Mouse (Mus musculus) layer of hippocampus, adult 18-20 months (tissue): Measurements from ENCODE around the gene Acly. TPM values are rescaled to one million over a fixed set of nuclear protein-coding genes. Genes with fewer than 3 reads are reported as not detected.

Source experiments
- DNase-seq, 2 experiments: peaks; one replicate each; pipeline ENCODE4 v3.0.0; 2022; ENCODE audit warnings: low spot score in 2 of 2
- long read RNA-seq: library from polyadenylated mRNA; stranded (forward); transcript quantifications from one replicate; pipeline ENCODE4 v2.0.0, GENCODE M21; 2021
- total RNA-seq, 2 experiments: library from RNA; stranded (reverse); gene quantifications; 2 replicates each; pipeline ENCODE4 v1.2.3; 2021

Gene Acly
- total RNA-seq = 100 to 1,000 TPM; 118 to 124 TPM
- long read RNA-seq, full-length matches to known transcripts = 291 of 349 reads
- long read RNA-seq, partial matches to known transcripts = 41 of 349 reads
- long read RNA-seq, other reads (novel, unspliced or antisense) = 17 of 349 reads

GRCm38 (mm10) chr11:100527458-100528374, at the start of gene Acly:
Acly (minus strand) TSS chr11:100528000.
- DNase-seq = peak; percentile 98

- DNase-seq = no peak
Measured at GRCm38 (mm10) chr11:100576256-100576655, 48.5 kb upstream of the Acly start.

GRCm38 (mm10) chr11:100575484-100575855, 47.7 kb upstream of the Acly start:
- peak; percentile 35 to 74 for DNase-seq

DNA sequence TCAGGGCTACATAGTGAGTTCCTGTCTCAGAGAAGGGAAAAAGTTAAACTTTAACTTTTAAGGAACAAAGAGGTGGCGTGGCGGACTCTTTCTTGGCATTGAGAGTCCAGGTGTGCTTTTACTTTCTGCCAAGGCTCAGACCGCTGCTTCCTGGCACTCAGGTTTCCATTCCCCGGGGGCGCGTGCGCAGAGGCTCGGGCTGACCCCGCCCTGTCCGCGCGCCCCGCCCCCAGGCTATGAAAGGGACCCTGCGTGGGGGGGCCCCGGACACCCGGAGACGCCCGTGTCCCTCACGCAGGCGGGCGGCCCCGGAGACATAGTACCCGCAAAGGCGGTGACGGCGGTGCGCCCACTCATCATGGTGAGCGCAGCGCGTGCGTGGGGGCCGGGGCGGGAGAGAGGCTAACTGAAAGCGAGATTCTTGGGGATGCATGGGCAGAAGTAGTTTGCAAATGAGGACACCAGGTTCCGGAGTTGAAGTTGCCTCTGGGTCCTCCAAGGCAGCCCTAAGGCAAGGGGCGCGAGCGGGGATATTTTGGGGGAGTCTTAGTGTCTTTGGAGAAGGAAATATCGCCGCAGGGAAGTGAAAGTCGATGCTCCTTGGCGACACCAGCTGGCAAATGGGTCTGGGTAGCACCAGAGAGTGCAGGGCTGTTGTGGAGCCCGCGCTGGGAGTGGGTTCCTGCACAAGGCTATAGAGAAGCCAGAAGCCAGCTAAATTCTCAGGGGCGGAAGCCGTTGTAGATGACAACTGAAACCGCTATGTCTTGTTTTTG, 47.1 kb upstream of the Acly start, which contains the start of gene Cnp:
Cnp (plus strand) TSS at position 197 of the 776 bp plus-strand sequence.
- peak; percentile 39 to 69 for DNase-seq

GRCm38 (mm10) chr11:100574188-100574587, 46.4 kb upstream of the Acly start:
- DNase-seq = no peak

DNA sequence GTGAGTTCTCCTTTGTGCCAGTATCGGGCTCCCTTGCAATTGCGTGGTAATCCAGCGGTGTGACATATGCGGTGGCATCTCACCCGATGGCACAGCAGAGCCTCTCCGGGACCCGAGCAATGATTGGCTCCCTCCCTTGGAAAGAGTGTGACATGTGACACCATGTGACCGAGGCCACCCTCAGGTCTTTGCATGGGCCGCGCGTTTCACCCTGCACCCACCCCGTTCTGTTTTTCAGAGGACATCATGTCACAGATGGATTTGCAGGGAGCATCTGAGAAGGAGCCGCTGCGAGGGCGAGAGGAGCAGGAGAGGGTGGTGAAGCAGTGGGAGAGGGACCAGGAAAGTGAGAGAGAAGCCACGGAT, 43.4 kb upstream of the Acly start:
- DNase-seq = peak in 1 of 2 experiments; percentile 56

DNA sequence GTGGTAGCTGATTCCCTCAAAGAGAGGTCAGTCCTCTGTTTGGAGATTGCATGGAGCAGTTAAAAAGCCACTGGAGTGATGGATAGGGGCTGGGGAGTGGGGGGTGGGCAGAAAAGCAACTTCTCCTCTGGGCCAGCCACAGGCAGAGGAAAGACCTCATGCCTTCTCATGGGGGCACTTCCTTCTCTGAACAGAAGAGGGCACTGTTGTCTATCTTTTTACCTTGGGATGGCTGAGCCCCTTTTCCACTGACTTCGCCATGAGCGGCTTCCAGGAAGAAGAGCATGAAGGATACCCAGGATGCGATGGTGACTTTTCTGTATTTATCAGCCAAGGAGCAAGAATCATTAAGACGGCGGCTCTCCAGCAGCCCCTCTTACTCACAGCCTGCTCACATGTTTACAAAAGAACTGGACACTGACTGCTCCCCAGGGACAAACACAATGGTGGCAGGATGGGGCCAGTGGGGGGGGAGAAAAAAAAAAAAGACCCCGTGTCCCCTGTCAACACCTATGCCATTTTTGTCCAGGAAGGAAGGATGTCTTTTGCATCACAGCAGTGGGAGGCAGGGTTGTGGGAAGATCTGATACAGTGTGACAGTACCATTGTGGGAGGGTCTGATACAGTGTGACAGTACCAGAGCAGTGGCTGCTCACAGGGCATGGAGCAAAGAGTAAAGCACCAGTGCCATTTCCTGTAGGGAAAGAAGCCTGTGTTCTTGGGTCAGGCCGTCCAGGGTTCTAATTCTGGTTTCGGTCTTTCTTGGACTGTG, 42.8 kb upstream of the Acly start:
- DNase-seq = peak; percentile 64 to 90

DNA sequence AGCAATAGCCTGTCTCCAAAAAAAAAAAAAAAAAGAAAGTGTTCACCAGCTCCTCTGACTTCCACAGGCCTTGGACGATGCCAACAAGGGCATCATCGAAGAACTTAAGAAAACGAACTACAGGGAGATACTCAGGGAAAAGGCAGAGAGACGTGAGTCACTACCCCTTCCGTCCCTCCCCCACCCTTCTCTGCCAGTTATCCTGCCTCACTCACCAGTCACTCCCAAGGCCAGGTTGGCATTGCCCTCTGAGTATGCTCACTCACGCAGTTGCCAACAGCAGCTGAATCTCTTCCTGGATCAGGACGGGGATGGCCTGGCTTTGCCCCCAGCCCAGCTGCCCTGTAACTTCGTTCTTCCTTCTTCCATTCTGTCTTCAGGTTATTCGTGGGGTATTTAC, 42.0 kb upstream of the Acly start:
- no peak for DNase-seq

DNA sequence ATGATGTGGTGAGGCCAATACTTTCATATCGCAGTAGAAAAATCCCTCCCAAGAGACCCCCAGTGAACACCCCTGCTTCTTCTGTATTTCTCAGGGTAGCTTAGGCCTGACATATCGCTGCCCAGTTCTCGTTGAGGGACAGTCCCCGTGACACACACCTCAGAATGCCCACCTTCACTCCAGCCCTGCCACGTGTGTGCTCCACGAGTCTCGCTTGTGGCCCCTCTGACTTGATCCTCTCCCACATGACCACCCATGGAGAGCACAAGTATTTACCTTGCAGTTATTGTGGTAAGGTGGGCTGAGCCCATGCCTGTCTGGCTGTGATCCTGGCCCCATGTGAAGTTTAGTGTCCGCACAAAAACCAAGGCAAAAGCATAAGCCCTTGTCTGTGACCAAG, 40.9 kb upstream of the Acly start:
- DNase-seq = no peak

- DNase-seq = no peak
Measured at GRCm38 (mm10) chr11:100567815-100568245, 40.0 kb upstream of the Acly start.

DNA sequence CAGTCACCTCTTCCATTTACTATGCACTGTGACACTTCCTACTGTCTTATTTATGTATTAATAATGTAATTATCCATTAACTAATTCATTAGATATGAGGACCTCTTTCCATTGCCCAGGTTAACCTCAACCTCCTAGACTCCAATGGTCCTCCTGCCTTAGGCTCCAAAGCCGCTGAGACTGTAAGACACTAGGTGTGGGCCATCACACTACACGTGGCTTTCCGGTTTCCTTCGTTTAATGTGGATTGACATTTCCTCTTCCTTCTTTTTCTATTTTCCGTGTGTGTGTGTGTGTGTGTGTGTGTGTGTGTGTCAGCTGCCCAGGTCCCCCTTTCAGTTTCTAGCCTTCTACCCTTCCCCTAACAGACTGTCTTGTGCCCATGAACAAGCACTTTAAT, 39.4 kb upstream of the Acly start:
- DNase-seq = no peak

- DNase-seq = no peak
Measured at GRCm38 (mm10) chr11:100564703-100565102, 36.9 kb upstream of the Acly start.

GRCm38 (mm10) chr11:100564297-100564696, 36.5 kb upstream of the Acly start:
- DNase-seq = peak; percentile 76 to 89

DNA sequence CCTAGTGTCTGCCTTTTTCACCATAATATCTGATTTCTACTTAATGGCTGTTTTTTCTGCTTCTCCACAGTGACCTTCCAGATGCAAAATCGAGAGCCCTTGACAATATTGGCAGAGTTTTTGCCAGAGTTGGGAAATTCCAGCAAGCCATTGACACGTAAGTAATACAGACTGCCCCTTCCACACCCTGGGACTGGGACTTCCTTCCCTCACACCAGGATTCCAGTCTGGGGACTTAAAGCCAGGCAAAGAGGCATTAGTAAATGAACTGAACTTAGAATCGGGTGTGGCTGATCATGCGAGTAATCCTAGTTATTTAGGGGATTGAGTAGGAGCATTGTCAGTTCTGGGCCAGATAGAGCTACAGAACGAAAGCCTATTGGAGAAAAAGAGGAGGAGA, 33.9 kb upstream of the Acly start:
- no peak for DNase-seq

- DNase-seq = no peak
Measured at GRCm38 (mm10) chr11:100559476-100559875, 31.7 kb upstream of the Acly start.

- DNase-seq = no peak
Measured at GRCm38 (mm10) chr11:100557563-100557962, 29.8 kb upstream of the Acly start.

DNA sequence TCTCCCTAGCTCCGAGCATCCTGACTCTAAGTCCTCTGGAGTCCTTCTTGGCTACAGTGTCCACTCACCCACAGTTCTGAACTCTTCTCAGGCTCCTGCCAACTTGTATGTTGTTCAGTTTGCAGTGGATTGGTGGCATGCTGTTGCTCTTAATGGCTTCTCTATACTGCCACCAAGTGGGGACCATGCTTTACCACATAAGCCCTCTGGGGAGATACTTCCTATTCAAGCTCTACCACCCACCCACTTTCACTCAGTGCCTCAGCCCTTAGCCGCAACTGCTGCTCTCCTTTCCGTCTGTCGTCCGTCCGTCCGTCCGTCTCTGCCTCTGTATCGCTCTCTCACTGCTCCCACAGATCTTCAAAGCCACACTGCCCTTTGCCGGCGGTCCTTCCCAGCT, 27.8 kb upstream of the Acly start:
- peak; percentile 35 to 79 for DNase-seq

- DNase-seq = no peak
Measured at GRCm38 (mm10) chr11:100552842-100553241, 25.0 kb upstream of the Acly start.

DNA sequence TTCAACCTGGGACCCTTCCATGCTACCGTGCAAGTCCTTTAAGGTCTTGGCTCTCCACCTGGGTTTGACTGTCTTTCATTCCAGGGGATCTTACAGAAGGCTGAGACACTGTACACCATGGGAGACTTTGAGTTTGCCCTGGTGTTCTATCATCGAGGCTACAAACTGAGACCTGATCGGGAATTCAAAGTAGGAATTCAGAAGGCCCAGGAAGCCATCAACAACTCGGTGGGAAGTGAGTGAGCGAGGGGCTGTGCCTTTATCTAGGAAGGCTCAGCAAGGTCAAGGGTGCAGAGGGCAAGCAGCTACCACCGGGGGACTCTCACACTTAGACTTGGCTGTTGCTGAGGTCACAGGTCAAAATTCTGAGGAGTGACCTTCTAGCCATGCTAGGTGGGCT, 22.3 kb upstream of the Acly start:
- DNase-seq = no peak

- no peak for DNase-seq
Measured at GRCm38 (mm10) chr11:100549466-100549865, 21.7 kb upstream of the Acly start.

DNA sequence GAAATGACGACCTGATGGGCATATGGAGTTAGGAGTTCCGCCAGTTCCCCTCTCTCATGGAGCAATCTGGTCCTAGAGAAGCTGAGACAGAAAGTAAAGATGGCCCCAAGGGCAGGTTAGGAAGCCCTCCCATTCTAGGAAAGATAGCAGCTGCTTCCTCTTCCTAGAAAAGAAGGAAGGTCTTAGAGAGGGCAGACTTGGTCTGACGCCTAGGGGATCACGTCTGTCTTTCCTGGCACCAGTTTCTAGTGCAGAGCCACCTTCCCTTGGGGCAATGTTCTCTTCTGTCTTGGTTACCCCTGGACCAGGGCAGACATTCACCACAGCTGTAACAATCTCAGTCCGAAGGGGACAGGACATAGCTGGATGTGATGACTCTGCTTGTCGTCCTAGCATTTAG, 20.3 kb upstream of the Acly start:
- no peak for DNase-seq
